Mouse (Mus musculus): Measurements from ENCODE around the gene Chn2. TPM values are rescaled to one million over a fixed set of nuclear protein-coding genes. Genes with fewer than 3 reads are reported as not detected.
A peak's percentile ranks its signal among the peaks of the same experiment; 100 is the strongest.

Gene Chn2
- polyA plus RNA-seq (2014; fragmentation: Nextera tagmentation; extraction: Ambion mirVana) = 5.5 and 6.6 TPM in 2 replicates

GRCm38 (mm10) chr6:54039357-54039804, at the start of gene Chn2:
Gene Chn2 (plus strand): TSS chr6:54039554.
- Histone ChIP-seq H3K27me3 (replicated peaks; ENCODE audit: control insufficient read depth, insufficient read depth, low read length) (peaks cover 53% of the 10 kb centered on the region), H3K9ac (ENCODE audit: low read depth, low read length) (peak within 1 kb of the TSS; percentile 61)
- DNase-seq (ENCODE audit: low spot score) = peak; percentile 69

GRCm38 (mm10) chr6:53992386-53992785, 47.0 kb upstream of the Chn2 start:
- Histone ChIP-seq H3K4me1 (replicated peaks; ENCODE audit: control insufficient read depth, insufficient read depth, low read length) (no peaks in the 10 kb centered on the region), H3K4me3 (ENCODE audit: low read depth, low read length) (no peak overlapping the region), H3K36me3 (ENCODE audit: control insufficient read depth, insufficient read depth, low read length) (no peaks in the 10 kb centered on the region), H3K27ac (ENCODE audit: low read depth, low read length) (no peak overlapping the region), H3K9me3 (ENCODE audit: control insufficient read depth, low read length) (no peaks in the 10 kb centered on the region), H3K9ac (ENCODE audit: low read depth, low read length) (no peak overlapping the region), H3K27me3 (replicated peaks; ENCODE audit: control insufficient read depth, insufficient read depth, low read length) (no peaks in the 10 kb centered on the region), H3K4me2 (no peak overlapping the region)
- no peak for ATAC-seq (replicated peaks; ENCODE audit: low FRiP score)
- WGBS = 78% methylated on average over 3 of the region's 3 CpGs
- DNase-seq (ENCODE audit: low spot score) = no peak

More at GRCm38 (mm10) chr6:54039357-54039804, at the start of gene Chn2:
- no peaks in the 10 kb centered on the region for H3K36me3 ChIP-seq (ENCODE audit: control insufficient read depth, insufficient read depth, low read length)
- no peaks in the 10 kb centered on the region for H3K9me3 ChIP-seq (ENCODE audit: control insufficient read depth, low read length)
- peak; percentile 57 for ATAC-seq (replicated peaks; ENCODE audit: low FRiP score)
- H3K27ac ChIP-seq (ENCODE audit: low read depth, low read length) = no peak within 1 kb of the TSS; the same call in 1 of the 2 replicates
- H3K4me3 ChIP-seq (ENCODE audit: low read depth, low read length) = peak within 1 kb of the TSS; percentile 52
- WGBS = under 1% methylated on average over 38 of the region's 43 CpGs
- H3K4me2 ChIP-seq = peak within 1 kb of the TSS; percentile 77
- H3K4me1 ChIP-seq (replicated peaks; ENCODE audit: control insufficient read depth, insufficient read depth, low read length) = no peaks in the 10 kb centered on the region

GRCm38 (mm10) chr6:53995519-53995918, 43.8 kb upstream of the Chn2 start:
- no peaks in the 10 kb centered on the region for H3K4me1 ChIP-seq (replicated peaks; ENCODE audit: control insufficient read depth, insufficient read depth, low read length)
- H3K27ac ChIP-seq (ENCODE audit: low read depth, low read length) = no peak overlapping the region
- 52% methylated on average over 4 of the region's 4 CpGs for WGBS
- H3K9ac ChIP-seq (ENCODE audit: low read depth, low read length) = no peak overlapping the region
- no peak overlapping the region for H3K4me3 ChIP-seq (ENCODE audit: low read depth, low read length)
- no peak for DNase-seq (ENCODE audit: low spot score)
- H3K4me2 ChIP-seq = no peak overlapping the region
- ATAC-seq (replicated peaks; ENCODE audit: low FRiP score) = no peak
- H3K27me3 ChIP-seq (replicated peaks; ENCODE audit: control insufficient read depth, insufficient read depth, low read length) = no peaks in the 10 kb centered on the region
- no peaks in the 10 kb centered on the region for H3K9me3 ChIP-seq (ENCODE audit: control insufficient read depth, low read length)
- no peaks in the 10 kb centered on the region for H3K36me3 ChIP-seq (ENCODE audit: control insufficient read depth, insufficient read depth, low read length)

- H3K4me1 ChIP-seq (replicated peaks; ENCODE audit: control insufficient read depth, insufficient read depth, low read length) = no peaks in the 10 kb centered on the region
- H3K9ac ChIP-seq (ENCODE audit: low read depth, low read length) = no peak overlapping the region
- no peaks in the 10 kb centered on the region for H3K36me3 ChIP-seq (ENCODE audit: control insufficient read depth, insufficient read depth, low read length)
- no peaks in the 10 kb centered on the region for H3K9me3 ChIP-seq (ENCODE audit: control insufficient read depth, low read length)
- H3K27ac ChIP-seq (ENCODE audit: low read depth, low read length) = no peak overlapping the region
- 75% methylated on average over 3 of the region's 3 CpGs for WGBS
- no peak overlapping the region for H3K4me3 ChIP-seq (ENCODE audit: low read depth, low read length)
- ATAC-seq (replicated peaks; ENCODE audit: low FRiP score) = no peak
- no peak overlapping the region for H3K4me2 ChIP-seq
- no peaks in the 10 kb centered on the region for H3K27me3 ChIP-seq (replicated peaks; ENCODE audit: control insufficient read depth, insufficient read depth, low read length)
- DNase-seq (ENCODE audit: low spot score) = no peak
Measured at GRCm38 (mm10) chr6:53996226-53996955, 43.0 kb upstream of the Chn2 start.

GRCm38 (mm10) chr6:54005302-54005701, 34.1 kb upstream of the Chn2 start:
- no peaks in the 10 kb centered on the region; the same call in 1 of the 2 replicates for H3K4me1 ChIP-seq (replicated peaks; ENCODE audit: control insufficient read depth, insufficient read depth, low read length)
- no peak overlapping the region for H3K9ac ChIP-seq (ENCODE audit: low read depth, low read length)
- no peak overlapping the region for H3K4me2 ChIP-seq
- no peaks in the 10 kb centered on the region for H3K9me3 ChIP-seq (ENCODE audit: control insufficient read depth, low read length)
- DNase-seq (ENCODE audit: low spot score) = no peak
- H3K4me3 ChIP-seq (ENCODE audit: low read depth, low read length) = no peak overlapping the region
- no peak for ATAC-seq (replicated peaks; ENCODE audit: low FRiP score)
- H3K27me3 ChIP-seq (replicated peaks; ENCODE audit: control insufficient read depth, insufficient read depth, low read length) = no peaks in the 10 kb centered on the region
- H3K36me3 ChIP-seq (ENCODE audit: control insufficient read depth, insufficient read depth, low read length) = no peaks in the 10 kb centered on the region
- no peak overlapping the region for H3K27ac ChIP-seq (ENCODE audit: low read depth, low read length)
- WGBS = 80% methylated on average over 4 of the region's 4 CpGs

- no peak for ATAC-seq (replicated peaks; ENCODE audit: low FRiP score)
- Histone ChIP-seq H3K36me3 (ENCODE audit: control insufficient read depth, insufficient read depth, low read length) (no peaks in the 10 kb centered on the region), H3K27me3 (replicated peaks; ENCODE audit: control insufficient read depth, insufficient read depth, low read length) (no peaks in the 10 kb centered on the region), H3K4me3 (ENCODE audit: low read depth, low read length) (no peak overlapping the region), H3K4me2 (no peak overlapping the region), H3K9me3 (ENCODE audit: control insufficient read depth, low read length) (no peaks in the 10 kb centered on the region), H3K9ac (ENCODE audit: low read depth, low read length) (no peak overlapping the region), H3K27ac (ENCODE audit: low read depth, low read length) (no peak overlapping the region), H3K4me1 (replicated peaks; ENCODE audit: control insufficient read depth, insufficient read depth, low read length) (no peaks in the 10 kb centered on the region; the same call in 1 of the 2 replicates)
- 80% methylated on average over 16 of the region's 16 CpGs for WGBS
- DNase-seq (ENCODE audit: low spot score) = no peak
Measured at GRCm38 (mm10) chr6:54008448-54009120, 30.8 kb upstream of the Chn2 start.

- DNase-seq (ENCODE audit: low spot score) = no peak
- no peak overlapping the region for H3K9ac ChIP-seq (ENCODE audit: low read depth, low read length)
- 50% methylated on average over 4 of the region's 4 CpGs for WGBS
Measured at GRCm38 (mm10) chr6:54009293-54009692, 30.1 kb upstream of the Chn2 start.

GRCm38 (mm10) chr6:54010362-54010761, 29.0 kb upstream of the Chn2 start:
- H3K36me3 ChIP-seq (ENCODE audit: control insufficient read depth, insufficient read depth, low read length) = no peaks in the 10 kb centered on the region
- no peak overlapping the region for H3K4me3 ChIP-seq (ENCODE audit: low read depth, low read length)
- H3K9ac ChIP-seq (ENCODE audit: low read depth, low read length) = no peak overlapping the region
- no peaks in the 10 kb centered on the region for H3K9me3 ChIP-seq (ENCODE audit: control insufficient read depth, low read length)
- ATAC-seq (replicated peaks; ENCODE audit: low FRiP score) = no peak
- no peaks in the 10 kb centered on the region for H3K4me1 ChIP-seq (replicated peaks; ENCODE audit: control insufficient read depth, insufficient read depth, low read length)
- H3K27me3 ChIP-seq (replicated peaks; ENCODE audit: control insufficient read depth, insufficient read depth, low read length) = no peaks in the 10 kb centered on the region
- no peak overlapping the region for H3K4me2 ChIP-seq
- 82% methylated on average over 9 of the region's 9 CpGs for WGBS
- no peak overlapping the region for H3K27ac ChIP-seq (ENCODE audit: low read depth, low read length)
- DNase-seq (ENCODE audit: low spot score) = no peak

More at GRCm38 (mm10) chr6:54009293-54009692, 30.1 kb upstream of the Chn2 start:
- no peak overlapping the region for H3K27ac ChIP-seq (ENCODE audit: low read depth, low read length)
- H3K4me2 ChIP-seq = no peak overlapping the region
- H3K36me3 ChIP-seq (ENCODE audit: control insufficient read depth, insufficient read depth, low read length) = no peaks in the 10 kb centered on the region
- H3K9me3 ChIP-seq (ENCODE audit: control insufficient read depth, low read length) = no peaks in the 10 kb centered on the region
- no peaks in the 10 kb centered on the region; the same call in 1 of the 2 replicates for H3K4me1 ChIP-seq (replicated peaks; ENCODE audit: control insufficient read depth, insufficient read depth, low read length)
- H3K27me3 ChIP-seq (replicated peaks; ENCODE audit: control insufficient read depth, insufficient read depth, low read length) = no peaks in the 10 kb centered on the region
- H3K4me3 ChIP-seq (ENCODE audit: low read depth, low read length) = no peak overlapping the region
- ATAC-seq (replicated peaks; ENCODE audit: low FRiP score) = no peak

All from liver, embryonic 11.5 days (tissue).